Mouse (Mus musculus) intestine, embryonic 14.5 days (tissue): Measurements from ENCODE around the gene Cadm4. TPM values are rescaled to one million over a fixed set of nuclear protein-coding genes. Genes with fewer than 3 reads are reported as not detected.

Experiments
- ATAC-seq: fragments of 200-750 bp; cut with Nextera tagmentation; replicated peaks from 2 replicates; pipeline ENCODE4 v1.8.0; 2017; ENCODE audit warnings: low read depth, moderate number of reproducible peaks, moderate TSS enrichment, moderate library complexity; ENCODE audit not compliant: low FRiP score, low TSS enrichment
- DNase-seq: peaks from one replicate; pipeline ENCODE4 v3.0.0-alpha.2; 2018; ENCODE audit warnings: low spot score
- H3K27ac ChIP-seq: fragments of 300-500 bp; sonication (generic); 2 replicates; pipeline ENCODE4 v1.5.1; 2014; ENCODE audit warnings: low read depth, mild to moderate bottlenecking, control low read depth
- H3K27me3 ChIP-seq: fragments of 300-500 bp; sonication (generic); replicated peaks from 2 replicates; pipeline ENCODE4 v1.6.1; 2014; ENCODE audit warnings: low read length, control low read depth; ENCODE audit not compliant: control insufficient read depth, insufficient read depth
- H3K36me3 ChIP-seq: fragments of 300-500 bp; sonication (generic); 2 replicates; pipeline ENCODE4 v1.6.1; 2014; ENCODE audit warnings: low read length, control low read depth; ENCODE audit not compliant: control insufficient read depth, insufficient read depth
- H3K4me1 ChIP-seq: fragments of 300-500 bp; sonication (generic); replicated peaks from 2 replicates; pipeline ENCODE4 v1.6.1; 2014; ENCODE audit warnings: low read length, control low read depth, mixed read lengths; ENCODE audit not compliant: control insufficient read depth, insufficient read depth
- H3K4me2 ChIP-seq: fragments of 300-500 bp; sonication (generic); 2 replicates; pipeline ENCODE4 v1.6.1; 2014; ENCODE audit warnings: low read length
- H3K4me3 ChIP-seq: fragments of 300-500 bp; sonication (generic); 2 replicates; pipeline ENCODE4 v1.5.1; 2014; ENCODE audit warnings: low read depth, low read length, control low read depth, mixed read lengths
- H3K9ac ChIP-seq: fragments of 300-500 bp; sonication (generic); 2 replicates; pipeline ENCODE4 v1.6.1; 2014; ENCODE audit warnings: mild to moderate bottlenecking, low read length
- H3K9me3 ChIP-seq: fragments of 300-500 bp; sonication (generic); 2 replicates; pipeline ENCODE4 v1.6.1; 2016; ENCODE audit warnings: low read length, control low read depth; ENCODE audit not compliant: control insufficient read depth
- WGBS: fragments of 180-500 bp; shearing (Covaris S2); extraction: QIAGEN DNeasy Blood & Tissue Kit; methylation state at CpG from one replicate; pipeline ENCODE4 v1.1.7; 2014; 5-methylcytosine and 5-hydroxymethylcytosine counted together
- polyA plus RNA-seq: library from polyadenylated mRNA; unstranded; fragments of >200 nt; fragmentation: Nextera tagmentation; extraction: Ambion mirVana; gene quantifications from 2 replicates; pipeline ENCODE4 v1.2.1, GENCODE M21; 2014

The Cadm4 gene
- polyA plus RNA-seq, 1 experiment from 2014 or later = 0.64 TPM

GRCm38 (mm10) chr7:24446697-24447340 lies 35.0 kb upstream of the Cadm4 start:
- no peak overlapping the region for H3K4me2 ChIP-seq
- no peak overlapping the region for H3K9ac ChIP-seq
- no peaks in the 10 kb centered on the region for H3K4me1 ChIP-seq
- H3K27ac ChIP-seq = no peak overlapping the region
- ATAC-seq = no peak
- no peaks in the 10 kb centered on the region for H3K36me3 ChIP-seq
- H3K9me3 ChIP-seq = no peaks in the 10 kb centered on the region
- no peak overlapping the region for H3K4me3 ChIP-seq
- WGBS = 79% methylated on average over 7 of the region's 7 CpGs
- H3K27me3 ChIP-seq = no peaks in the 10 kb centered on the region
- no peak for DNase-seq

- Histone ChIP-seq H3K27me3 (no peaks in the 10 kb centered on the region), H3K4me1 (no peaks in the 10 kb centered on the region), H3K9ac (no peak overlapping the region), H3K36me3 (no peaks in the 10 kb centered on the region), H3K4me3 (no peak overlapping the region), H3K9me3 (no peaks in the 10 kb centered on the region), H3K27ac (no peak overlapping the region), H3K4me2 (no peak overlapping the region)
- WGBS = 54% methylated on average over 14 of the region's 14 CpGs
- no peak for DNase-seq
- ATAC-seq = no peak
Measured at GRCm38 (mm10) chr7:24448782-24449517, 32.9 kb upstream of the Cadm4 start.

- ATAC-seq (no peak), DNase-seq (no peak)
- no peak overlapping the region for H3K9ac ChIP-seq
- no peak overlapping the region for H3K4me3 ChIP-seq
- H3K36me3 ChIP-seq = no peaks in the 10 kb centered on the region
- no peaks in the 10 kb centered on the region for H3K9me3 ChIP-seq
- WGBS = 58% methylated on average over 9 of the region's 9 CpGs
- no peak overlapping the region for H3K27ac ChIP-seq
- no peaks in the 10 kb centered on the region for H3K27me3 ChIP-seq
- no peaks in the 10 kb centered on the region for H3K4me1 ChIP-seq
- H3K4me2 ChIP-seq = no peak overlapping the region
Measured at GRCm38 (mm10) chr7:24450585-24451017, 31.2 kb upstream of the Cadm4 start.

GRCm38 (mm10) chr7:24451855-24452311 lies 29.9 kb upstream of the Cadm4 start, which contains the start of gene Irgc1:
TSS of gene Irgc1 (minus strand) at chr7:24452297.
- H3K4me3 ChIP-seq = no peak within 1 kb of the TSS
- WGBS = 69% methylated on average over 9 of the region's 9 CpGs
- no peak for ATAC-seq
- no peak within 1 kb of the TSS for H3K4me2 ChIP-seq
- H3K9ac ChIP-seq = no peak within 1 kb of the TSS
- H3K27ac ChIP-seq = no peak within 1 kb of the TSS
- H3K36me3 ChIP-seq = no peaks in the 10 kb centered on the region
- no peak for DNase-seq
- no peaks in the 10 kb centered on the region for H3K4me1 ChIP-seq
- H3K9me3 ChIP-seq = no peaks in the 10 kb centered on the region
- H3K27me3 ChIP-seq = no peaks in the 10 kb centered on the region

- WGBS = 78% methylated on average over 2 of the region's 2 CpGs
- ATAC-seq (no peak), DNase-seq (no peak)
- no peak overlapping the region for H3K9ac ChIP-seq
- 0 out of 2 replicates have a peak, but pooled peaks cover 5% of the 10 kb centered on the region for H3K4me1 ChIP-seq
- no peak overlapping the region for H3K4me2 ChIP-seq
- no peaks in the 10 kb centered on the region for H3K9me3 ChIP-seq
- no peak overlapping the region for H3K27ac ChIP-seq
- no peaks in the 10 kb centered on the region for H3K36me3 ChIP-seq
- H3K27me3 ChIP-seq = no peaks in the 10 kb centered on the region
- H3K4me3 ChIP-seq = no peak overlapping the region
Measured at GRCm38 (mm10) chr7:24454199-24454598, 27.6 kb upstream of the Cadm4 start.

GRCm38 (mm10) chr7:24455726-24456125 lies 26.1 kb upstream of the Cadm4 start:
- WGBS = 74% methylated on average over 5 of the region's 5 CpGs
- Histone ChIP-seq H3K9me3 (no peaks in the 10 kb centered on the region), H3K27me3 (no peaks in the 10 kb centered on the region), H3K36me3 (no peaks in the 10 kb centered on the region), H3K4me1 (peaks cover 10% of the 10 kb centered on the region; the same call in 1 of the 2 replicates), H3K27ac (no peak overlapping the region), H3K4me2 (no peak overlapping the region), H3K4me3 (no peak overlapping the region), H3K9ac (no peak overlapping the region)
- ATAC-seq (no peak), DNase-seq (no peak)

GRCm38 (mm10) chr7:24457726-24458370 lies 24.0 kb upstream of the Cadm4 start:
- H3K9me3 ChIP-seq = no peaks in the 10 kb centered on the region
- no peak overlapping the region for H3K27ac ChIP-seq
- no peaks in the 10 kb centered on the region for H3K36me3 ChIP-seq
- ATAC-seq = no peak
- H3K27me3 ChIP-seq = no peaks in the 10 kb centered on the region
- H3K9ac ChIP-seq = no peak overlapping the region
- H3K4me3 ChIP-seq = no peak overlapping the region
- DNase-seq = no peak
- H3K4me2 ChIP-seq = no peak overlapping the region
- H3K4me1 ChIP-seq = peaks cover 18% of the 10 kb centered on the region
- WGBS = 43% methylated on average over 10 of the region's 10 CpGs

GRCm38 (mm10) chr7:24459440-24459839 lies 22.4 kb upstream of the Cadm4 start:
- 68% methylated on average over 5 of the region's 5 CpGs for WGBS
- H3K27me3 ChIP-seq = no peaks in the 10 kb centered on the region

More at GRCm38 (mm10) chr7:24459440-24459839, 22.4 kb upstream of the Cadm4 start:
- peaks cover 24% of the 10 kb centered on the region for H3K4me1 ChIP-seq
- H3K4me3 ChIP-seq = no peak overlapping the region
- no peaks in the 10 kb centered on the region for H3K36me3 ChIP-seq
- no peaks in the 10 kb centered on the region for H3K9me3 ChIP-seq
- DNase-seq (no peak), ATAC-seq (peak; percentile 30; the same call in 1 of the 2 replicates)
- H3K27ac ChIP-seq = no peak overlapping the region
- no peak overlapping the region for H3K9ac ChIP-seq
- H3K4me2 ChIP-seq = peak overlapping the region; percentile 8; the same call in 1 of the 2 replicates
